Mouse (Mus musculus): ENCODE data around the gene Smchd1. TPM values are rescaled to one million over a fixed set of nuclear protein-coding genes. Genes with fewer than 3 reads are reported as not detected.
"Not testable (repeated sequence)": the region's sequence is repeated elsewhere in the genome, so short reads cannot be mapped to it uniquely, and the experiment has no call there.

The Smchd1 gene
- polyA plus RNA-seq, 1 experiment, result 4.1 TPM

- Histone ChIP-seq H3K9me3 (peaks cover 7% of the 10 kb centered on the region; the same call in 1 of the 2 replicates), H3K4me3 (replicated peaks) (no peak overlapping the region), H3K4me1 (no peaks in the 10 kb centered on the region), H3K27me3 (replicated peaks) (no peaks in the 10 kb centered on the region), H3K36me3 (replicated peaks; ENCODE audit: low read length) (peaks cover 74% of the 10 kb centered on the region)
- TF ChIP-seq FLI1 (IDR thresholded peaks at IDR 0.05; ENCODE audit: low read length) (no peak), GATA1 (IDR thresholded peaks at IDR 0.05; ENCODE audit: borderline replicate concordance, low read length) (no peak)
Observed at GRCm38 (mm10) chr17:71445191-71445590, 30.0 kb downstream of the Smchd1 start.

- Histone ChIP-seq H3K4me3 (replicated peaks) (no peak overlapping the region), H3K9me3 (peaks cover 7% of the 10 kb centered on the region; the same call in 1 of the 2 replicates), H3K36me3 (replicated peaks; ENCODE audit: low read length) (peaks cover 78% of the 10 kb centered on the region), H3K27me3 (replicated peaks) (no peaks in the 10 kb centered on the region), H3K4me1 (no peaks in the 10 kb centered on the region)
- TF ChIP-seq FLI1 (IDR thresholded peaks at IDR 0.05; ENCODE audit: low read length) (no peak), GATA1 (IDR thresholded peaks at IDR 0.05; ENCODE audit: borderline replicate concordance, low read length) (no peak)
Observed at GRCm38 (mm10) chr17:71444718-71445117, 30.4 kb downstream of the Smchd1 start.

GRCm38 (mm10) chr17:71444126-71444525 is 31.0 kb downstream of the Smchd1 start:
- Histone ChIP-seq H3K9me3 (peaks cover 7% of the 10 kb centered on the region; the same call in 1 of the 2 replicates), H3K27me3 (replicated peaks) (no peaks in the 10 kb centered on the region), H3K36me3 (replicated peaks; ENCODE audit: low read length) (peaks cover 80% of the 10 kb centered on the region), H3K4me3 (replicated peaks) (no peak overlapping the region), H3K4me1 (no peaks in the 10 kb centered on the region)
- TF ChIP-seq GATA1 (IDR thresholded peaks at IDR 0.05; ENCODE audit: borderline replicate concordance, low read length), result no peak
- TF ChIP-seq FLI1 (IDR thresholded peaks at IDR 0.05; ENCODE audit: low read length), result no peak

GRCm38 (mm10) chr17:71443273-71443672 is 31.9 kb downstream of the Smchd1 start:
- TF ChIP-seq GATA1 (IDR thresholded peaks at IDR 0.05; ENCODE audit: borderline replicate concordance, low read length) (no peak), FLI1 (IDR thresholded peaks at IDR 0.05; ENCODE audit: low read length) (no peak)
- peaks cover 75% of the 10 kb centered on the region for H3K36me3 ChIP-seq (replicated peaks; ENCODE audit: low read length)
- peaks cover 7% of the 10 kb centered on the region; the same call in 1 of the 2 replicates for H3K9me3 ChIP-seq
- H3K4me1 ChIP-seq, result no peaks in the 10 kb centered on the region
- H3K27me3 ChIP-seq (replicated peaks), result no peaks in the 10 kb centered on the region
- H3K4me3 ChIP-seq (replicated peaks), result no peak overlapping the region

- peaks cover 27% of the 10 kb centered on the region for H3K4me1 ChIP-seq
- H3K4me3 ChIP-seq (replicated peaks); H3K27me3 ChIP-seq (replicated peaks): not testable (repeated sequence)
- peaks cover 75% of the 10 kb centered on the region for H3K36me3 ChIP-seq (replicated peaks; ENCODE audit: low read length)
- H3K9me3 ChIP-seq, result peaks cover 12% of the 10 kb centered on the region
Observed at GRCm38 (mm10) chr17:71422502-71422901, 52.6 kb downstream of the Smchd1 start.

- Histone ChIP-seq H3K36me3 (replicated peaks; ENCODE audit: low read length) (peaks cover 76% of the 10 kb centered on the region), H3K4me1 (peaks cover 19% of the 10 kb centered on the region), H3K9me3 (peaks cover 12% of the 10 kb centered on the region)
- H3K27me3 ChIP-seq (replicated peaks); H3K4me3 ChIP-seq (replicated peaks): not testable (repeated sequence)
Observed at GRCm38 (mm10) chr17:71419448-71419847, 55.7 kb downstream of the Smchd1 start.

- Histone ChIP-seq H3K9me3 (peaks cover 6% of the 10 kb centered on the region), H3K27me3 (replicated peaks) (no peaks in the 10 kb centered on the region), H3K4me1 (peaks cover 13% of the 10 kb centered on the region), H3K4me3 (replicated peaks) (no peak overlapping the region), H3K36me3 (replicated peaks; ENCODE audit: low read length) (peaks cover 71% of the 10 kb centered on the region)
- TF ChIP-seq FLI1 (IDR thresholded peaks at IDR 0.05; ENCODE audit: low read length) (no peak), GATA1 (IDR thresholded peaks at IDR 0.05; ENCODE audit: borderline replicate concordance, low read length) (no peak)
Observed at GRCm38 (mm10) chr17:71417008-71417407, 58.1 kb downstream of the Smchd1 start.

- no peaks in the 10 kb centered on the region for H3K9me3 ChIP-seq
- H3K4me3 ChIP-seq (replicated peaks), result no peak overlapping the region
- no peak for TF ChIP-seq GATA1 (IDR thresholded peaks at IDR 0.05; ENCODE audit: borderline replicate concordance, low read length)
- TF ChIP-seq FLI1 (IDR thresholded peaks at IDR 0.05; ENCODE audit: low read length), result no peak
- no peaks in the 10 kb centered on the region for H3K4me1 ChIP-seq
- peaks cover 58% of the 10 kb centered on the region for H3K36me3 ChIP-seq (replicated peaks; ENCODE audit: low read length)
- no peaks in the 10 kb centered on the region for H3K27me3 ChIP-seq (replicated peaks)
Observed at GRCm38 (mm10) chr17:71387401-71387800, 87.7 kb downstream of the Smchd1 start.

GRCm38 (mm10) chr17:71380346-71380745 is 94.8 kb downstream of the Smchd1 start:
- peaks cover 54% of the 10 kb centered on the region for H3K36me3 ChIP-seq (replicated peaks; ENCODE audit: low read length)
- no peaks in the 10 kb centered on the region for H3K9me3 ChIP-seq
- H3K4me3 ChIP-seq (replicated peaks), result no peak overlapping the region
- no peaks in the 10 kb centered on the region for H3K4me1 ChIP-seq
- TF ChIP-seq FLI1 (IDR thresholded peaks at IDR 0.05; ENCODE audit: low read length) (no peak), GATA1 (IDR thresholded peaks at IDR 0.05; ENCODE audit: borderline replicate concordance, low read length) (no peak)
- H3K27me3 ChIP-seq (replicated peaks), result no peaks in the 10 kb centered on the region

GRCm38 (mm10) chr17:71377901-71378300 is 97.2 kb downstream of the Smchd1 start:
- Histone ChIP-seq H3K9me3 (no peaks in the 10 kb centered on the region), H3K36me3 (replicated peaks; ENCODE audit: low read length) (peaks cover 74% of the 10 kb centered on the region), H3K4me1 (no peaks in the 10 kb centered on the region)

GRCm38 (mm10) chr17:71355526-71355925 is 119.6 kb downstream of the Smchd1 start:
- Histone ChIP-seq H3K4me3 (replicated peaks) (no peak overlapping the region), H3K4me1 (no peaks in the 10 kb centered on the region), H3K27me3 (replicated peaks) (no peaks in the 10 kb centered on the region), H3K36me3 (replicated peaks; ENCODE audit: low read length) (peaks cover 86% of the 10 kb centered on the region), H3K9me3 (peaks cover 7% of the 10 kb centered on the region; the same call in 1 of the 2 replicates)
- TF ChIP-seq GATA1 (IDR thresholded peaks at IDR 0.05; ENCODE audit: borderline replicate concordance, low read length), result no peak
- TF ChIP-seq FLI1 (IDR thresholded peaks at IDR 0.05; ENCODE audit: low read length), result no peak

More at GRCm38 (mm10) chr17:71377901-71378300, 97.2 kb downstream of the Smchd1 start:
- TF ChIP-seq FLI1 (IDR thresholded peaks at IDR 0.05; ENCODE audit: low read length) (no peak), GATA1 (IDR thresholded peaks at IDR 0.05; ENCODE audit: borderline replicate concordance, low read length) (no peak)
- Histone ChIP-seq H3K27me3 (replicated peaks) (no peaks in the 10 kb centered on the region), H3K4me3 (replicated peaks) (no peak overlapping the region)
